Mouse (Mus musculus): ENCODE results near the gene Strc.

The Strc gene

DNA sequence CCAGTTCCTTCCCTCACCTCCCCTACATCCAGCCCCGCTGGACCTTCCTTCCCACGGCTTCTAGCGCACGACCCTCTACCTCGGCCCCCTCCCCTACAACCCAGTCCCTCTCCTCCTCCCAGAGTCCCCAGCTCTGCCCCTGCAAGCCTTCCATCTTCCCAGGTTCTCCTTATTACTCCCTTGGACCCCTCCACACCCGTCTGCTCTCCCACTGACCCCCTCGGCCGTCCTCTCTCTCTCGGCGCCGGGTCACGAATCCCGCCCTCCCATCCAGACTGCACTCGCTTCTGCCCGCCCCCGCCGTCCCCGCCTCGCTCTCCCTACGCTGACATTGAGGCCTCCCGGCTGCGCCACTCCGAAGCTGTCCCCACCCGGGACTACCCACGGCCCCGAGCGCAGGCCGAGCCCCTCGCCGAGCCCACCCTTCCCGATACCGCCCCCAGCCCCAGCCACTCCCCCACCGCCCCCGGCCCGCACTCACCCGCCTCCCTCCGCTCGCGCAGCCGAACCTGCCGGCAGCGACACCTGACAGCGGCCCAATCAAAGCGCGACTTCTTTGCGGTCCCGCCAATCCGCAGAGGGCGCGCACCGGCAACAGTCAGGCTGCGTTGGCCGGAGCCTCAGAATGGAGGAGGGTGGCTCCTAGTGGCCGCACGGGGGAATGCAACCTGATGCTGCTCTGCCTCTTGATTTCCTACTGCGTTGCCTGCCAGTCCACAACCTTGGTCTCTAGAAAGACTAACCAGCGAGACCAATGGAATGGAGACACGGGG, 32.0 kb downstream of the Strc start, which contains the start of gene Ppip5k1:
Ppip5k1 (minus strand) TSS at position 577 of the 773 bp plus-strand sequence.
- peak; percentile 99 for DNase-seq

- DNase-seq, result no peak
Observed at GRCm38 (mm10) chr2:121354378-121354777, 32.6 kb downstream of the Strc start.

GRCm38 (mm10) chr2:121353156-121353555, 33.8 kb downstream of the Strc start:
- DNase-seq, result no peak

- DNase-seq, result no peak
Observed at GRCm38 (mm10) chr2:121339057-121339456, 47.9 kb downstream of the Strc start.

GRCm38 (mm10) chr2:121329492-121329891, 57.5 kb downstream of the Strc start:
- DNase-seq, result peak; percentile 42 to 62

- peak; percentile 89 for DNase-seq
Observed at GRCm38 (mm10) chr2:121323693-121324470, 63.1 kb downstream of the Strc start.

DNA sequence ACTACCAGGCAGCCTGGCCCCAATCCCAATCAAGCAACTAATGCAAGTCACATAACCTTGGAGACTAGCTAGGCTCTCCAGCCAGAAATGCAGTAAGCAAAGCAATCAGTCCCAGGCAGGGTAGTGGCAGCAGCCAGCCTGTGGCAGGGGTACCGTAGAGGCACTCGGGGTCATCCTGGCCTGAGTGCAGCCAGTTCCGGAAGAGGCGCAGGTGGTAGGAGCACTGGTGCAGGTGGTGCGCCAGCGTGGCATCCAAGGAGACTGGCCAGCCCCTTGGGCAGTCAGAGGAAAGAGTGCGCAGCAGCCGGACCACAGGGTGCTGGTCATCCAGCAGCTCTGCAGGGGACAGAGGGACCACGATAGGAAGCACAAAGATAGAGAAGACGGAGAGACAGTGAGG, 63.9 kb downstream of the Strc start:
- DNase-seq, result peak; percentile 75 to 83

GRCm38 (mm10) chr2:121316278-121316677, 70.7 kb downstream of the Strc start:
- no peak for DNase-seq
